14 mouse cellular contexts compared by ENCODE assay signal in genomic region chr14:74249263-74249878, GRCm38 (mm10).
"Had no signal": no experiment of that assay in that cellular context is flagged by ENCODE, and none has a peak within 500 bp of the region (broad histone marks: within the 10 kb centered on the region; RNA-seq: fewer than 3 reads in every experiment).

No protein-coding gene starts in this region.

- H3K4me2 ChIP-seq: limb, embryonic 15.5 days; liver, embryonic 12.5 days; lung, embryonic 14.5 days had no signal

- H3K9me3 ChIP-seq: limb, embryonic 15.5 days; liver, embryonic 12.5 days had no signal

- ATAC-seq: liver, embryonic 12.5 days had no signal

- H3K9ac ChIP-seq: limb, embryonic 15.5 days; liver, embryonic 12.5 days; lung, embryonic 14.5 days had no signal

- H3K4me1 ChIP-seq: limb, embryonic 15.5 days; liver, embryonic 12.5 days had no signal

- H3K36me3 ChIP-seq: limb, embryonic 15.5 days; liver, embryonic 12.5 days had no signal

- DNase-seq: kidney, adult 9 months; kidney, postnatal 36 days; layer of hippocampus, adult 9-11 months; layer of hippocampus, postnatal 36 days; lung, postnatal 10 days; lung, postnatal 4 days; retina, postnatal 1 day; right cerebral cortex, postnatal 4 days; thymus, postnatal 36 days had no signal

- H3K27ac ChIP-seq: kidney, postnatal 0 days; limb, embryonic 15.5 days; liver, embryonic 12.5 days had no signal

- H3K27me3 ChIP-seq: limb, embryonic 15.5 days; liver, embryonic 12.5 days had no signal

- H3K4me3 ChIP-seq: limb, embryonic 15.5 days; liver, embryonic 12.5 days; myocyte had no signal
